Mouse (Mus musculus) bone marrow macrophage, adult 2 months (primary cell): Measurements from ENCODE around the gene Zzz3.

Source experiments
- CTCF ChIP-seq: IDR thresholded peaks from 2 replicates; pipeline ENCODE4 v1.5.1; 2012; ENCODE audit warnings: low read depth, mild to moderate bottlenecking, low read length, moderate library complexity
- POLR2A ChIP-seq: IDR thresholded peaks from 2 replicates; pipeline ENCODE4 v1.6.1; 2012; ENCODE audit warnings: mild to moderate bottlenecking, low read depth, low read length, borderline replicate concordance

GRCm38 (mm10) chr3:152403827-152404226, 8.6 kb downstream of the Zzz3 start:
- TF ChIP-seq CTCF (no peak), POLR2A (no peak)
